Mouse (Mus musculus) heart, postnatal 25 days (tissue): ENCODE data around the gene Ank3. TPM values are rescaled to one million over a fixed set of nuclear protein-coding genes. Genes with fewer than 3 reads are reported as not detected.

Experiments
- DNase-seq: peaks from one replicate; pipeline ENCODE4 v3.0.0; 2022; ENCODE audit warnings: low spot score
- intact Hi-C: fragments of 180-260 bp; cut with DNase I; formaldehyde crosslinking; loops from one replicate; pipeline ENCODE4 v1.15.1; 2025
- total RNA-seq, 2 experiments: library from RNA; stranded (reverse); gene quantifications; 2 replicates each; pipeline ENCODE4 v1.2.3; 2021

The Ank3 gene
- total RNA-seq, 2 experiments from 2014 or later, result 77.8 to 89.0 TPM

DNA sequence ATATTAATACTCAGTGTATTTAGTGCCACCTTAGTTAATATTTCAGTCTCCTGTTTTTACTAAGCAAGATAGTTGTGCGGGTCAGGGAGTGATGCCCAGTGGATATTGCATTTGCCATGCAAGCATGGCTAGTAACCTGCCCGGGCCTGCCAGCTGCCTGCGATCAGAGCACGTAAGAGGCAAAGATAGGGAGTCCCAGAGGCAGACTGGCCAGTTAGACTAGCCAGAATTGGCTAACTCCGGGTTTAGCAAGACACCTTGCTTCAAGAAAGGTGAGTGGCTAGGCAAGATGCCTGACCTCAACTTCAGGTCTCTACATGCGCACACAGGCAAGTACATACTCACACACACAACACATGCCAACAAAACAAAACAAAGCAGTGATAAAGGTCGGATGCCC, 563.7 kb downstream of the Ank3 start:
- intact Hi-C loops, result loop anchor here (5.0 kb wide), 2 partner anchors 300 to 335 kb away; no protein-coding TSS in a partner anchor
- no peak for DNase-seq

DNA sequence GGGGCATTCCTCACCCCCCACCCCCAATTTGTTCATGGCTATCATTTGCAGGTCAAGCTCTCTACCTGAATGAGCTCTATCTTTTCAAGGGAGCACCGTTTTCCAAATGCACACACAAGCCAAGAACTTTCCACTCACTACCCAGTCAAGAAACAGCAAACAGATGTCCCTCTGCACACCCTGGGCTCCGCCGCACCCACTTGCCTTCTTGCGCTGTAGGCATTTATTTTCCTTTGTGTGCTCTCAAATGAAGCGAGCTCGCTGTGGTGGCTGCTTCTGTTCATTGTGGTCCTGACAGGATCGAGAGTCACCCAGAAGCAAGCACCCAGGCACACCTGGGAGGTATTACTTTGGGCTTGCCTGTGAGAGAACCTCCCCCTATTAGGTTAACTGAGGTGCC, 564.4 kb downstream of the Ank3 start:
- intact Hi-C loops, result loop anchor here (5.0 kb wide), 2 partner anchors 301 to 334 kb away; no protein-coding TSS in a partner anchor
- DNase-seq, result no peak

DNA sequence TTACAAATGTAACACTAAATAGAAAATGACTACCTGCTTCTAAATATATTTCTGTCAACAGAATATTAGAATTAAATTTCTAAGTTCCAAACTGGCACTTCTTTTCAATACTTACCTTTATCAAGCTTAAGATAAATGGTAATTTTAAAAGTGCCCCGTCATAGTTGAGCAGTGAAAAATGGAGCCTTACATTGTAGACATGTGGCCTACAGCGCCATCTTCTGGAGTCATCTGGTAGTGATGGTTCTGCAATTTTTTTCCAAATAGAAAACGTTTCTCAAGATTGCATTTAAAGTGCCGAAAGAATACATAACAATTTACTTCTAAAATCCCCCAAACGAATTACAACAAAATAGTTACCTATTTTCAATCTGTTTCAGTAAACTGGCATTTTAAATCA, 566.0 kb downstream of the Ank3 start:
- intact Hi-C loops, result loop anchor here (1.0 to 5.0 kb wide), 3 partner anchors 94 to 333 kb away; no protein-coding TSS in a partner anchor
- no peak for DNase-seq

GRCm38 (mm10) chr10:69965085-69965484, 566.5 kb downstream of the Ank3 start:
- DNase-seq, result no peak

GRCm38 (mm10) chr10:69967994-69968393, 569.4 kb downstream of the Ank3 start:
- intact Hi-C loops, result no loop called here
- no peak for DNase-seq

More at GRCm38 (mm10) chr10:69965085-69965484, 566.5 kb downstream of the Ank3 start:
- intact Hi-C loops, result no loop called here

- no peak for DNase-seq
- intact Hi-C loops, result no loop called here
Observed at GRCm38 (mm10) chr10:69979636-69980035, 581.1 kb downstream of the Ank3 start.

- no peak for DNase-seq
- intact Hi-C loops, result no loop called here
Observed at GRCm38 (mm10) chr10:69981386-69982097, 583.0 kb downstream of the Ank3 start.

DNA sequence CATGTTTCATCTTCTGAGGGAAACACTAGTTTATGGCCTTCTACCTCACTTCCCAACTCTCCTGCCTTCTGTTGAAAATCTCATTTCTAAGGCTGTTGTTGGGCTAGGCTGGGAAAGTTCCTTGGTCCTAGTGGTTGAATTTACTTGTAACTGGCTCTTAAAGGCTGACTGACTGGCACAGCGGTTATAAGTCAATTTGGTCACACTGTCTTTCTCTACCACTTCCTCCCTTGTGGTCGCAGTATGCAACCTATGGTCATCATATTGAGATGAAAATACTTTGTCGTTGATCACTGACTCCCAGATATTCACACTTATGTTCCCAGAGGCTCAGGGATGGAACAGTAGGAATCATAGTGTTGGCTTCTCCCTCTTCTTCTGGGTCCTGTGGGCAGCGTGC, 584.1 kb downstream of the Ank3 start:
- no peak for DNase-seq
- intact Hi-C loops, result no loop called here

GRCm38 (mm10) chr10:69987496-69987895, 588.9 kb downstream of the Ank3 start:
- DNase-seq, result no peak
- intact Hi-C loops, result no loop called here

DNA sequence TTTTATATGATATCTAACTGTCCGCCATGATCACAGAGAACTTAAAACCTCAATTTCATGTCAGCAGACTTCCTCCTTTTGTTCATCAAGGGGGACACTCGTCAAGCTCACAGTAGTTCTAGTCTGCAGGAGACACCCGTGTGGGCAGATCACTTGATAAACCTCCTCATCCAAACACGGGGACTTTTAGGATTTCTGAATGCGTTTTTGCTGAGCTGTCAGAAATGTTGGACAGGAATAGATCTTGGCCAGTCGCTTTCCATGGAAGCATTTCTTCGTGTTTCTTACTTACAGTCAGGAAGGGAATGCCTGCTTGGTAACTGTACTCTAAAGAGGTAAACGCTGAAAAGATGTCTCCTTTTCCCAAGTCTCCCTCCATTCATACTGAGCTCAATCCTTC, 598.5 kb downstream of the Ank3 start:
- intact Hi-C loops, result no loop called here
- DNase-seq, result no peak

GRCm38 (mm10) chr10:70004058-70004457, 605.5 kb downstream of the Ank3 start:
- intact Hi-C loops, result no loop called here

DNA sequence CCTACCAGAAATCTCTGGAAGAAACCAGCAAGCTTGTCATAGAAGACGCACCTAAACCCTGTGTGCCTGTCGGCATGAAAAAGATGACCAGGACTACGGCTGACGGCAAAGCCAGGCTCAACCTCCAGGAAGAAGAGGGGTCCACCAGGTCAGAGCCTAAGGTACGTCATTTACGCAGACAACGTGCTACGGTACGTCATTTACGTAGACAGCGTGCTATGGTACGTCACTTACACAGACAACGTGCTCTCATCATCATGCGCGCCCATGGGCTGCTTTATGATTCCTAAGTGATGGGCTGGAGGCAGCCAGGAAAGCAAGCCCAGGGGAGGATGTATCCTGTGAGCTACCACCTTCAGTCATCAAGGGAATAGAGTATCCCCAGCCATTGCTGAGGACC, 606.3 kb downstream of the Ank3 start:
- intact Hi-C loops, result no loop called here

More at GRCm38 (mm10) chr10:70004058-70004457, 605.5 kb downstream of the Ank3 start:
- DNase-seq, result no peak

DNA sequence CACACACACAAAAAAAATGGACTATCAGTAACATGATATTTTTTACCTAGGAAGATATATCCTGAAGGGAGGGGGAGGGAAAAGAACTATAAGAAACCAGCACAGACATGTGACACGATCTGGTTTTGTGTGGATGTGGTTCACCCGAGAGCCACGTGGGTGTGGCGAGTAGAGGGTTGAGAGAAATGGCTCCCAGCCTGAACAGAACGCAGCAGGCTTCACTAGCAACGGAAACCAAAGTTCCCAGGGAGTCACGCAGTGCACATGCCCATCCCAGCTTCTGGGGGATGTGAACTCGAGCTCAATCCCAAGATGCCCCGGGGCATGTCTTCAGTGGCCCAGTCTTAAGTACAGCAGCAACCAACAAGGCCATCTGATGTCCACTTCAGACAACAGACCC, 607.8 kb downstream of the Ank3 start:
- DNase-seq, result no peak
- intact Hi-C loops, result no loop called here

More for the DNA sequence above, 606.3 kb downstream of the Ank3 start:
- DNase-seq, result no peak

DNA sequence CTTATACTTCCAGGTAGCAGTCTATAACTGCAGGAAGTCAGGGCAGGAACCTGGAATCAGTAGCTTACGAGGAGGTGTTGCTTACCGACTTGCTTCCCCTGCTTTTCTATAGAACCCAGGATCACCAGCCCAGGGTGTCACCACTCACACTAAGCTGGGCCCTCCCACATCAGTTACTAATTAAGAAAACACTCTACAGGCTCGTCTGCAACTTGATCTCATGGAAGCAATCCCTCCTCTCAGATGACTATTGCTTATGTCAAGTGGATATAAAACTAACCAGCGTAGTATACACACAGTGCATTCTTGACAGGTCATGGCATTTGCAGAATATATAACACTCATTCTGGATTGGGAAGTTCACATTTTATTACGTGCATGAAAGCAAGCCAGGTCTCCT, 613.2 kb downstream of the Ank3 start:
- intact Hi-C loops, result no loop called here
- no peak for DNase-seq

GRCm38 (mm10) chr10:70013931-70014330, 615.4 kb downstream of the Ank3 start:
- no peak for DNase-seq
- intact Hi-C loops, result no loop called here

DNA sequence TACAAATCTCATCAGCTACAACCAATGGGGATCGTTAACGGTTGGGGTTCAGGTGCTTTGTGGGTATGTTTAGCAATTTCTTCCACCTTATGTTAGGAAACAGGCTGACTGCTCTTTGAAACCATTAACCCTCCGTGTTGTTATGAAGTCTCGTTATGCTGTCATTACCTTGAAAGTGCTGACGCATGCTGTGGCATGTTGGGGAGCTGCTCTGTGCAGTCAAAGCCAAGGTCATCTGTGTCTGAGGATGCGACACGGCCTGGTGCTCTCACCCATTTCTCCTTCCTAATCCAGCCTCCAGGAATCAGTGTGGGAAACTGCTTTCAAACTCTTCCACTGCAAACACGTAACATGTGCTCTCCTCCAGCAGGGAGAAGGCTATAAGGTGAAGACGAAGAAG, 616.6 kb downstream of the Ank3 start:
- intact Hi-C loops, result no loop called here
- DNase-seq, result no peak

GRCm38 (mm10) chr10:70018691-70019090, 620.1 kb downstream of the Ank3 start:
- no peak for DNase-seq
- intact Hi-C loops, result no loop called here

DNA sequence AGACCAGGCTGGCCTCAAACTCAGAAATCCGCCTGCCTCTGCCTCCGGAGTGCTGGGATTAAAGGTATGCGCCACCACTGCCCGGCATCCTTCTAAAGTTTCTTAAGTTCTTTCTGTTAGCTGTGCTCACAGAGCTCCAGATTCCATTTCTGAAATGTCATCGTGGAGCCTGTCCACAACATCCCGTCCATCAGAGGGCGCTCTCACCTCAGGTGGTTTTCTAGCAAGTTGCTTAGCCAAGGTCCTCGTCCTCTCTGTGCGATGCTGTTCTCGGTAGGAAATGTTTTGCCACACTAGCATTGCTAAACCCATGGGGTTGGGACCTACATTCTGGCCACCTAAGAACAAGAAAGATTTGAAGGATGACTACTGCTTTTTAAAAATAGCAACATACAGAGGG, 623.1 kb downstream of the Ank3 start:
- no peak for DNase-seq
- intact Hi-C loops, result loop anchor here (2.0 to 5.0 kb wide), 2 partner anchors 151 to 275 kb away; no protein-coding TSS in a partner anchor

DNA sequence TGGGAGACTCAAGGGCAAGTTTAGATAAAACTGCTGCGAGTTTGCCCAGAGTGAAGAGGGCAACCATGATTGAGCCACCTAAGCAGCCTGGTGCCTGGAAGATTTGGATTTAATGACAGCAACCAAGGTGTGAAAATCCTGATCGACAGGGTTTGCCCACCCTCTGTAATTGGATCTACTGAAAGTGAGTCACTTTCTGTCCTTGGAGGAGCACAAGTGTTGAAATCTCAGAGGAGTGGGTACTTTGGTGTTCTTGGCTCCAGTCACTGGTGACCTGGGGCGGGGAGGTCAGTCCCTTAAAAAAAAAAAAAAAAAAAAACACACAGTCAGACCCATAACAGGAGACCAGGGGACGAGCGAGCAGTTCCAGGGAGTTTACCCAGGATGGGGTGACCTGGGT, 624.0 kb downstream of the Ank3 start:
- intact Hi-C loops, result loop anchor here (5.0 kb wide), 1 partner anchor 150 kb away; no protein-coding TSS in a partner anchor
- no peak for DNase-seq

DNA sequence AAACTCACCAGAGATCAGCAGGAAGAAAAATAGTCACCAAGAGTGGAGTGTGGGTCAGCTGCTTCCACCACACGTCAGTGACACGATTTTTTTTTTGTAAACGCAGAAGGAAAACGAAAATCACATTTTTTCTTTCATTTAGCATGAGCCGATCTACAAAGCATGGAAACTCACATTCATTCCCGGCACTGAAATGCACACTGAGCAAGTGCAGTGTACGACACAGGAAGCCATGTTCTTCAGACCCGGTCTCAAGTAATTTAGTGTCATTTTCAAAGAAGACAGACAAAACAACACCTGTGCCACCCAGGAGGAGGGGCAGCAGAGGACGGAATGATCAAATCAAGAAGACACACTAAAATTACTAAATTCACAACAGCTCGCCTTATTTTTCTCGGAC, 625.3 kb downstream of the Ank3 start:
- no peak for DNase-seq
- intact Hi-C loops, result loop anchor here (5.0 kb wide), 1 partner anchor 148 kb away; no protein-coding TSS in a partner anchor

DNA sequence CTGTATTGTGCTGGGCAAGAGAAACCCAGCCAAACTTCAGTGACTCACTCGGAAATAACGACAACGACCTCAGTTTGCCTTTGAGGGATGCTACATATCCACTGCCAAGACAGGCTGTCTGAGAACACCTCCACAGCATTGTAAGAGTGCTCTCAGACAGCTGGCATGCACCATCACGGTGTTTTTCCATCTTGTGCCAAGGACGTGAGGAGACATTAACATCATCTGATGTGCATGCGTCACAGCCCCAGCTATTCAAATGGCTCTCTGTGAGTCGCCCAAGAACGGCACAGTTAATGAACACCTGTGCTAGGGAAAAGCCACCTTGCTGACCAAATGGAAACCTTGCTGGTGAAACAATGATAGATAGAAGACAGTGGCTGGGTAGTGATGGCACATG, 633.4 kb downstream of the Ank3 start:
- DNase-seq, result no peak
- intact Hi-C loops, result no loop called here

DNA sequence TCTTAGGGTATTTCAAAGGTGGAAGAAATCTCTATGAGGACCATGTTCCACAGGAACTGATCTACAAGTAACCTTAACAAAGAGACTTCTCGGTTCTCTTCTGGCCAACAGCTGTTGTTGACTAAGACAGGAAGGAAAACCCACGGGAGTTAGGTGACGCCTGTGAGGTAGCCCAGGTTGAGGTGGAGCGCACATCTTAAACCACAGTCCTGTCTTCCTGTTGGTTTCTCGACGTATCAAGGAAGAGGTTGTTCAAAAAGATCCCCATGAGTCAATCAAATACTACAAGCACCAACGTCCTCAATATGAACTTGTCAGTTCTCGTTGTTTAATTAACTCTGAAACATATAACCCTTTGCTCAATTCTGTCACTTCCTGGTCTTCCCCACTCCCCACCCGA, 634.4 kb downstream of the Ank3 start:
- intact Hi-C loops, result no loop called here
- no peak for DNase-seq
